Mouse (Mus musculus): ENCODE measurements around the gene Ahdc1.
"Not testable (repeated sequence)": the region's sequence is repeated elsewhere in the genome, so short reads cannot be mapped to it uniquely, and the experiment has no call there.

DNA sequence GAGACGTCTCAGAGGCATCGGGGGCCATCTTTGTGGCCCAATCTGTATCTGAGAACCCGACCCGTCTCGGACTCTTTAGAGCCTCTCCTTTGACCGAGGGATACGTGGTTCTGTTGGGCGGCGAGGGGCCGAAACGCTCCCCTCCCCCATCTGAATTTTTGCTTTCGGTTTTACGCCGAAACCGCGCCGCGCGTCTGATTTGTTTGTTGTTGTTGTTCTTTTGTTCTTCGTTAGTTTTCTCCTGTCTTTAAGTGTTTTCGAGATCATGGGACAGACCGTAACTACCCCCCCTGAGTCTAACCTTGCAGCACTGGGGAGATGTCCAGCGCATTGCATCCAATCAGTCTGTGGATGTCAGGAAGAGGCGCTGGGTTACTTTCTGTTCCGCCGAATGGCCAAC lies 85.6 kb downstream of the Ahdc1 start:
- TF ChIP-seq CTCF (IDR thresholded peaks at IDR 0.05 in 2 of 3, conservative IDR thresholded peaks at IDR 0.05 in 1 of 3; ENCODE audit: control insufficient read depth in 1 of 3, insufficient read depth in 1 of 3, low read depth in 2 of 3, low read length in 3 of 3, poor library complexity in 1 of 3, severe bottlenecking in 1 of 3); TCF12 (IDR thresholded peaks at IDR 0.05; ENCODE audit: low read depth, low read length); MAX (IDR thresholded peaks at IDR 0.05; ENCODE audit: low read length); POLR2A (IDR thresholded peaks at IDR 0.05; ENCODE audit: control insufficient read depth in 1 of 2, insufficient read depth in 1 of 2, low read depth in 1 of 2, low read length in 2 of 2, poor library complexity in 1 of 2); ZKSCAN1 (IDR thresholded peaks at IDR 0.05; ENCODE audit: low read depth, low read length); SIN3A (IDR thresholded peaks at IDR 0.05; ENCODE audit: low read length); ETS1 (IDR thresholded peaks at IDR 0.05; ENCODE audit: low read depth, low read length); EP300 (IDR thresholded peaks at IDR 0.05; ENCODE audit: low read depth in 1 of 2, low read length in 2 of 2); NRF1 (IDR thresholded peaks at IDR 0.05; ENCODE audit: insufficient read depth, low read depth, low read length, poor library complexity, severe bottlenecking); MAZ (IDR thresholded peaks at IDR 0.05; ENCODE audit: low read depth, low read length); ZC3H11A (IDR thresholded peaks at IDR 0.05; ENCODE audit: low read depth, low read length); HCFC1 (IDR thresholded peaks at IDR 0.05; ENCODE audit: low read depth, low read length): not testable (repeated sequence)

Data from MEL (cell line).